Mouse (Mus musculus) forebrain, embryonic 16.5 days (tissue): ENCODE measurements around the gene Snrnp27. TPM values are rescaled to one million over a fixed set of nuclear protein-coding genes. Genes with fewer than 3 reads are reported as not detected.

ENCODE experiments used
- ATAC-seq: fragments of 200-750 bp; cut with Nextera tagmentation; 2 replicates; pipeline ENCODE4 v1.8.0; 2017; ENCODE audit warnings: mild to moderate bottlenecking, moderate library complexity
- H3K27ac ChIP-seq: fragments of 300-500 bp; sonication (generic); 2 replicates; pipeline ENCODE4 v1.5.1; 2014; ENCODE audit warnings: low read length, control low read depth
- H3K27me3 ChIP-seq: fragments of 300-500 bp; sonication (generic); replicated peaks from 2 replicates; pipeline ENCODE4 v1.6.1; 2014; ENCODE audit warnings: low read length; ENCODE audit not compliant: control insufficient read depth, insufficient read depth
- H3K36me3 ChIP-seq: fragments of 300-500 bp; sonication (generic); 2 replicates; pipeline ENCODE4 v1.6.1; 2014; ENCODE audit not compliant: control insufficient read depth, insufficient read depth
- H3K4me1 ChIP-seq: fragments of 300-500 bp; sonication (generic); replicated peaks from 2 replicates; pipeline ENCODE4 v1.6.1; 2014; ENCODE audit warnings: low read length; ENCODE audit not compliant: control insufficient read depth, insufficient read depth
- H3K4me2 ChIP-seq: fragments of 300-500 bp; sonication (generic); 2 replicates; pipeline ENCODE4 v1.6.1; 2014; ENCODE audit warnings: mild to moderate bottlenecking, low read length, control low read depth
- H3K4me3 ChIP-seq: fragments of 300-500 bp; sonication (generic); replicated peaks from 2 replicates; pipeline ENCODE4 v1.5.1; 2014; ENCODE audit warnings: mild to moderate bottlenecking, low read length, control low read depth
- H3K9ac ChIP-seq: fragments of 300-500 bp; sonication (generic); replicated peaks from 2 replicates; pipeline ENCODE4 v1.6.1; 2014; ENCODE audit warnings: low read depth, low read length, control low read depth
- H3K9me3 ChIP-seq: fragments of 300-500 bp; sonication (generic); 2 replicates; pipeline ENCODE4 v1.6.1; 2016; ENCODE audit warnings: low read length; ENCODE audit not compliant: control insufficient read depth
- WGBS: fragments of 180-500 bp; shearing (Covaris S2); extraction: QIAGEN DNeasy Blood & Tissue Kit; methylation state at CpG from one replicate; pipeline ENCODE4 v1.1.7; 2014; 5-methylcytosine and 5-hydroxymethylcytosine counted together
- polyA plus RNA-seq: library from polyadenylated mRNA; unstranded; fragments of >200 nt; fragmentation: Nextera tagmentation; extraction: Ambion mirVana; gene quantifications from 2 replicates; pipeline ENCODE4 v1.2.1, GENCODE M21; 2015

Gene Snrnp27
- polyA plus RNA-seq, 1 experiment from 2014 or later = 103 TPM

GRCm38 (mm10) chr6:86637171-86637835, 47.0 kb downstream of the Snrnp27 start:
- Histone ChIP-seq H3K4me1 (no peaks in the 10 kb centered on the region), H3K4me3 (no peak overlapping the region), H3K27me3 (no peaks in the 10 kb centered on the region), H3K36me3 (no peaks in the 10 kb centered on the region), H3K9me3 (no peaks in the 10 kb centered on the region), H3K9ac (no peak overlapping the region), H3K27ac (no peak overlapping the region), H3K4me2 (no peak overlapping the region)
- WGBS = 68% methylated on average over 3 of the region's 4 CpGs
- ATAC-seq = no peak

GRCm38 (mm10) chr6:86636495-86636894, 47.8 kb downstream of the Snrnp27 start:
- H3K9ac ChIP-seq = no peak overlapping the region
- whole genome bisulfite sequencing = 76% methylated on average over 2 of the region's 2 CpGs
- no peaks in the 10 kb centered on the region for H3K9me3 ChIP-seq

GRCm38 (mm10) chr6:86630141-86630540, 54.2 kb downstream of the Snrnp27 start:
- Histone ChIP-seq H3K4me3 (no peak overlapping the region), H3K4me1 (no peaks in the 10 kb centered on the region), H3K27me3 (no peaks in the 10 kb centered on the region), H3K27ac (no peak overlapping the region), H3K9me3 (no peaks in the 10 kb centered on the region), H3K9ac (no peak overlapping the region), H3K36me3 (no peaks in the 10 kb centered on the region), H3K4me2 (no peak overlapping the region)
- no peak for ATAC-seq
- WGBS = 43% methylated on average over 3 of the region's 3 CpGs

More at GRCm38 (mm10) chr6:86636495-86636894, 47.8 kb downstream of the Snrnp27 start:
- no peak overlapping the region for H3K27ac ChIP-seq
- H3K4me1 ChIP-seq = no peaks in the 10 kb centered on the region
- H3K4me3 ChIP-seq = no peak overlapping the region
- H3K36me3 ChIP-seq = no peaks in the 10 kb centered on the region
- no peak for ATAC-seq
- H3K4me2 ChIP-seq = no peak overlapping the region
- no peaks in the 10 kb centered on the region for H3K27me3 ChIP-seq

- no peak for ATAC-seq
- H3K27ac ChIP-seq = no peak within 1 kb of the TSS
- WGBS = 53% methylated on average over 10 of the region's 10 CpGs
- H3K27me3 ChIP-seq = no peaks in the 10 kb centered on the region
- no peak within 1 kb of the TSS for H3K4me2 ChIP-seq
- H3K4me1 ChIP-seq = no peaks in the 10 kb centered on the region
- H3K9ac ChIP-seq = no peak within 1 kb of the TSS
- H3K4me3 ChIP-seq = no peak within 1 kb of the TSS
- H3K9me3 ChIP-seq = no peaks in the 10 kb centered on the region
- H3K36me3 ChIP-seq = no peaks in the 10 kb centered on the region
These were observed 56.4 kb downstream of the Snrnp27 start, which contains the start of gene Asprv1 for GRCm38 (mm10) chr6:86627946-86628345. Asprv1 (plus strand) TSS chr6:86628164.

Other genes with a start within 250 kb of the Snrnp27 start
- 34.2 and 36.0 TPM in 2 replicates for gene C87436, start 246.1 kb downstream of the Snrnp27 start, polyA plus RNA-seq
- gene Pcbp1, start 158.2 kb downstream of the Snrnp27 start, polyA plus RNA-seq = 256 and 326 TPM in 2 replicates
- gene Asprv1, start 56.4 kb downstream of the Snrnp27 start, polyA plus RNA-seq = 0.92 and 1.6 TPM in 2 replicates
- 21.6 and 23.2 TPM in 2 replicates for gene Mxd1, start 15.4 kb downstream of the Snrnp27 start, polyA plus RNA-seq
- 41.9 and 47.2 TPM in 2 replicates for gene Gmcl1, start 48.9 kb upstream of the Snrnp27 start, polyA plus RNA-seq
- gene Anxa4, start 109.1 kb upstream of the Snrnp27 start, polyA plus RNA-seq = 6.1 and 6.7 TPM in 2 replicates
- 36.8 and 36.9 TPM in 2 replicates for gene Aak1, start 165.0 kb upstream of the Snrnp27 start, polyA plus RNA-seq